16 mouse cellular contexts compared by ENCODE assay signal in genomic region chr13:110601352-110601751, GRCm38 (mm10).
DNase-seq lines count a peak whose midpoint lies in the region; ATAC-seq and TF ChIP-seq lines count a peak whose summit lies in the region.
"Had no signal": no experiment of that assay in that cellular context is flagged by ENCODE, and none has a peak within 500 bp of the region (broad histone marks: within the 10 kb centered on the region; RNA-seq: fewer than 3 reads in every experiment).

No protein-coding gene starts in this region.

- no peak overlapping the region for H3K4me3 ChIP-seq in embryonic facial prominence, embryonic 14.5 days (ENCODE audit: low read depth, low read length)
- no peak overlapping the region for H3K4me3 ChIP-seq in embryonic facial prominence, embryonic 10.5 days
- no peak overlapping the region for H3K4me3 ChIP-seq in liver, adult 2 months (ENCODE audit: insufficient read depth, low read depth, low read length)
- H3K4me3 ChIP-seq in liver, embryonic 12.5 days, result no peak overlapping the region
- no peak overlapping the region for H3K4me3 ChIP-seq in brown adipose tissue, adult 24 weeks (ENCODE audit: insufficient read depth, low read depth, low read length)
- H3K4me3 ChIP-seq: forebrain, embryonic 12.5 days had no signal

- peak; percentile 47; the same call in 1 of the 2 replicates for ATAC-seq in embryonic facial prominence, embryonic 14.5 days (ENCODE audit: low read depth)
- ATAC-seq in liver, embryonic 12.5 days, result no peak
- ATAC-seq: activated CD4-positive, CD25-positive, alpha-beta regulatory T cell, adult 4 months had no signal

- H3K79me2 ChIP-seq in liver, adult 2 months (ENCODE audit: control insufficient read depth, insufficient read depth, low read length), result no peaks in the 10 kb centered on the region

- TF ChIP-seq POLR2A in liver, adult 2 months (IDR thresholded peaks at IDR 0.05; ENCODE audit: extremely low read depth, insufficient read depth, low read length), result no peak

- no peaks in the 10 kb centered on the region for H3K36me3 ChIP-seq in embryonic facial prominence, embryonic 14.5 days (ENCODE audit: control insufficient read depth, insufficient read depth, low read length)
- no peaks in the 10 kb centered on the region for H3K36me3 ChIP-seq in embryonic facial prominence, embryonic 10.5 days (replicated peaks)
- no peaks in the 10 kb centered on the region for H3K36me3 ChIP-seq in liver, adult 2 months (ENCODE audit: control insufficient read depth, insufficient read depth, low read length)
- no peaks in the 10 kb centered on the region for H3K36me3 ChIP-seq in liver, embryonic 12.5 days
- H3K36me3 ChIP-seq: forebrain, embryonic 12.5 days had no signal

- no peak overlapping the region for H3K27ac ChIP-seq in embryonic facial prominence, embryonic 14.5 days (replicated peaks; ENCODE audit: low read depth, low read length)
- H3K27ac ChIP-seq in embryonic facial prominence, embryonic 10.5 days (replicated peaks), result no peak overlapping the region
- no peak overlapping the region for H3K27ac ChIP-seq in liver, adult 2 months (replicated peaks; ENCODE audit: insufficient read depth, low read depth, low read length)
- no peak overlapping the region for H3K27ac ChIP-seq in liver, embryonic 12.5 days
- H3K27ac ChIP-seq in brown adipose tissue, adult 24 weeks (replicated peaks; ENCODE audit: low read depth, low read length), result 0 out of 2 replicates have a peak overlapping the region, but pooled peaks have one; percentile 5
- H3K27ac ChIP-seq: forebrain, embryonic 12.5 days had no signal

- DNase-seq in embryonic facial prominence, embryonic 14.5 days (ENCODE audit: low spot score), result peak; percentile 72
- no peak for DNase-seq in embryonic facial prominence, embryonic 10.5 days (ENCODE audit: low spot score)
- DNase-seq in liver, adult 2 months (ENCODE audit: extremely low read depth, low read depth, low spot score), result peak; percentile 81
- peak; percentile 21 for DNase-seq in 3134 (ENCODE audit: extremely low read depth, insufficient read length, low spot score)
- no peak for DNase-seq in layer of hippocampus, adult 8-10 months (ENCODE audit: low spot score in 2 of 2)
- no peak for DNase-seq in ovary, postnatal 36 days (ENCODE audit: low spot score)
- DNase-seq: adrenal gland, postnatal 25 days; cerebellum, adult 8-10 months; gastrocnemius, postnatal 25 days; layer of hippocampus, postnatal 36 days; right cerebral cortex, postnatal 25 days had no signal

- 45% methylated on average over 5 of the region's 5 CpGs for WGBS in embryonic facial prominence, embryonic 14.5 days
- WGBS in embryonic facial prominence, embryonic 10.5 days, result 88% methylated on average over 5 of the region's 5 CpGs
- WGBS in liver, adult 2 months, result 7% methylated on average over 5 of the region's 5 CpGs
- 74% methylated on average over 5 of the region's 5 CpGs for WGBS in liver, embryonic 12.5 days (ENCODE audit: insufficient replicate concordance)

- no peak overlapping the region for H3K4me2 ChIP-seq in embryonic facial prominence, embryonic 14.5 days (ENCODE audit: low read depth, low read length)
- no peak overlapping the region for H3K4me2 ChIP-seq in liver, embryonic 12.5 days
- H3K4me2 ChIP-seq: forebrain, embryonic 12.5 days; heart, embryonic 11.5 days had no signal

- no peak overlapping the region for H3K9ac ChIP-seq in embryonic facial prominence, embryonic 14.5 days (ENCODE audit: low read depth, low read length)
- H3K9ac ChIP-seq in liver, adult 2 months (ENCODE audit: low read depth, low read length), result no peak overlapping the region
- H3K9ac ChIP-seq in liver, embryonic 12.5 days, result no peak overlapping the region
- H3K9ac ChIP-seq: forebrain, embryonic 12.5 days had no signal

- H3K27me3 ChIP-seq in embryonic facial prominence, embryonic 14.5 days (replicated peaks; ENCODE audit: control insufficient read depth, insufficient read depth, low read length), result no peaks in the 10 kb centered on the region
- H3K27me3 ChIP-seq in embryonic facial prominence, embryonic 10.5 days (replicated peaks; ENCODE audit: low read depth, poor library complexity, severe bottlenecking), result no peaks in the 10 kb centered on the region
- H3K27me3 ChIP-seq in liver, adult 2 months (ENCODE audit: control insufficient read depth, insufficient read depth, low read length), result no peaks in the 10 kb centered on the region
- H3K27me3 ChIP-seq in liver, embryonic 12.5 days (replicated peaks), result no peaks in the 10 kb centered on the region
- H3K27me3 ChIP-seq: forebrain, embryonic 12.5 days had no signal

- TF ChIP-seq CTCF in liver, adult 2 months (IDR thresholded peaks at IDR 0.05; ENCODE audit: low read depth, low read length), result no peak

- H3K4me1 ChIP-seq in embryonic facial prominence, embryonic 14.5 days (ENCODE audit: control insufficient read depth, insufficient read depth, low read length), result no peaks in the 10 kb centered on the region
- no peaks in the 10 kb centered on the region for H3K4me1 ChIP-seq in embryonic facial prominence, embryonic 10.5 days
- H3K4me1 ChIP-seq in liver, adult 2 months (ENCODE audit: control insufficient read depth, insufficient read depth, low read length), result peaks cover 3% of the 10 kb centered on the region; the same call in 1 of the 2 replicates
- no peaks in the 10 kb centered on the region for H3K4me1 ChIP-seq in liver, embryonic 12.5 days
- H3K4me1 ChIP-seq in brown adipose tissue, adult 24 weeks (ENCODE audit: control insufficient read depth, insufficient read depth, insufficient read length, low read length), result peaks cover 8% of the 10 kb centered on the region
- H3K4me1 ChIP-seq: forebrain, embryonic 12.5 days had no signal

- no peaks in the 10 kb centered on the region for H3K9me3 ChIP-seq in embryonic facial prominence, embryonic 14.5 days (ENCODE audit: control insufficient read depth, low read length)
- no peaks in the 10 kb centered on the region for H3K9me3 ChIP-seq in embryonic facial prominence, embryonic 10.5 days
- H3K9me3 ChIP-seq in liver, embryonic 12.5 days (replicated peaks), result no peaks in the 10 kb centered on the region
- H3K9me3 ChIP-seq: forebrain, embryonic 12.5 days had no signal

Comparison
In these comparisons a context has a peak if more than half of its experiments do, and no peak if none do; other contexts are left out.
1. DNase-seq: peak in embryonic facial prominence, embryonic 14.5 days (single experiment), liver, adult 2 months (single experiment) and 3134 (single experiment); none in embryonic facial prominence, embryonic 10.5 days (single experiment), layer of hippocampus, adult 8-10 months (0 of 2) and ovary, postnatal 36 days (single experiment).